Comparison of ENCODE assay signal across 24 mouse cellular contexts in the genomic region with DNA sequence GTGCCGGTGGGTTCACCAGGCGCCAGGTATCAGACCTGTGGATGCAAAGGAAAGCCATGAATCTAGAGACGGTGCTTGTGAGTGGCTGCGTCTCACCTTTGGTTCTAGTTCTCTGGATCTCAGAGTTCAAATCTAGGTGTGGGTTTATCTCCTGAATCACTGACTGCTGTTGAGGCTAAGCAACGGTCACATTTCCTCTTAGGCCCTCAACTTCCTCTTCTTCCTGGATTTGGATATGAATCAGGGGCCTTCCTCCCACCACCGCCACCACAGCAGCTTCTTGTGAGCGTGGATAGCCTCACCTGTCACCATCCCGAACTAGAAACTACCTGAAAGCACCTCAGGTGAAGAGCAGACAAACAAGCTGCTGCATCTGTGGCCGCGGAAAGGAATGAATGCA. TPM values are rescaled to one million over a fixed set of nuclear protein-coding genes. Genes with fewer than 3 reads are reported as not detected.
DNase-seq lines count a peak whose midpoint lies in the region; ATAC-seq and TF ChIP-seq lines count a peak whose summit lies in the region.
"Had no signal": no experiment of that assay in that cellular context is flagged by ENCODE, and none has a peak within 500 bp of the region (broad histone marks: within the 10 kb centered on the region; RNA-seq: fewer than 3 reads in every experiment).

No protein-coding gene starts in this region.

- peaks cover 39% of the 10 kb centered on the region for H3K4me1 ChIP-seq in heart, embryonic 13.5 days
- peaks cover 7% of the 10 kb centered on the region for H3K4me1 ChIP-seq in heart, postnatal 0 days (ENCODE audit: control insufficient read depth, insufficient read depth)
- H3K4me1 ChIP-seq: forebrain, embryonic 10.5 days; forebrain, embryonic 13.5 days; hindbrain, embryonic 12.5 days; hindbrain, embryonic 15.5 days had no signal

- DNase-seq in heart, postnatal 14 days, result no peak
- DNase-seq in heart, postnatal 0 days (ENCODE audit: low spot score), result no peak
- DNase-seq in heart, postnatal 36 days, result no peak
- no peak for DNase-seq in embryo, embryonic 11 days
- DNase-seq: B cell, adult 2 months; cerebellum, adult 11 months; cerebellum, adult 2 months; cerebellum, adult 9-11 months; cerebellum, postnatal 25 days; gastrocnemius, adult 2 months; gastrocnemius, postnatal 14 days; heart, adult 2 months had no signal

- intact Hi-C loops in heart, postnatal 14 days (cut with DNase I), result no loop called here
- intact Hi-C loops in heart, postnatal 36 days (cut with DNase I), result no loop called here

- no peak for ATAC-seq in heart, embryonic 13.5 days (ENCODE audit: extremely low read depth, insufficient number of reproducible peaks, low FRiP score, low TSS enrichment)
- ATAC-seq in heart, postnatal 0 days (ENCODE audit: insufficient read depth, low read depth), result no peak
- ATAC-seq in common myeloid progenitor, adult 5-6 weeks (replicated peaks; ENCODE audit: low read depth, poor library complexity, severe bottlenecking), result 0 out of 2 replicates have a peak, but pooled peaks have one; percentile 34
- ATAC-seq in megakaryocyte progenitor cell, adult 5-6 weeks (replicated peaks; ENCODE audit: poor library complexity), result 0 out of 2 replicates have a peak, but pooled peaks have one; percentile 20
- no peak for ATAC-seq in frontal cortex, adult (ENCODE audit: low TSS enrichment)
- ATAC-seq: forebrain, embryonic 13.5 days; forebrain, embryonic 16.5 days had no signal

- no peak overlapping the region for H3K9ac ChIP-seq in heart, embryonic 13.5 days
- no peak overlapping the region for H3K9ac ChIP-seq in heart, postnatal 0 days (replicated peaks; ENCODE audit: low read depth, low read length)
- H3K9ac ChIP-seq: forebrain, embryonic 13.5 days; hindbrain, embryonic 12.5 days; hindbrain, embryonic 15.5 days had no signal

- no peak for TF ChIP-seq CTCF in heart, postnatal 0 days (IDR thresholded peaks at IDR 0.05; ENCODE audit: low read depth)

- no peak overlapping the region for H3K4me2 ChIP-seq in heart, embryonic 13.5 days
- H3K4me2 ChIP-seq in heart, postnatal 0 days (ENCODE audit: low read depth, low read length), result no peak overlapping the region
- H3K4me2 ChIP-seq: forebrain, embryonic 13.5 days; hindbrain, embryonic 12.5 days; hindbrain, embryonic 15.5 days had no signal

- H3K4me3 ChIP-seq in heart, embryonic 13.5 days, result no peak overlapping the region
- H3K4me3 ChIP-seq in heart, postnatal 0 days (ENCODE audit: low read depth, low read length), result no peak overlapping the region
- H3K4me3 ChIP-seq: forebrain, embryonic 10.5 days; forebrain, embryonic 13.5 days; gastrocnemius, adult 2 months; heart, adult 2 months; heart, embryonic 10.5 days; hindbrain, embryonic 12.5 days; hindbrain, embryonic 15.5 days had no signal

- TF ChIP-seq EP300 in heart, postnatal 0 days (IDR thresholded peaks at IDR 0.05; ENCODE audit: low read depth), result no peak

- peaks cover 72% of the 10 kb centered on the region for H3K36me3 ChIP-seq in heart, embryonic 13.5 days
- peaks cover 55% of the 10 kb centered on the region for H3K36me3 ChIP-seq in heart, postnatal 0 days (replicated peaks; ENCODE audit: control insufficient read depth, insufficient read depth, low read length)

- H3K27me3 ChIP-seq in heart, embryonic 13.5 days (replicated peaks), result no peaks in the 10 kb centered on the region
- no peaks in the 10 kb centered on the region for H3K27me3 ChIP-seq in heart, postnatal 0 days (ENCODE audit: control insufficient read depth, insufficient read depth, low read length)
- H3K27me3 ChIP-seq: CH12.LX; forebrain, embryonic 13.5 days; hindbrain, embryonic 12.5 days; hindbrain, embryonic 15.5 days had no signal

- H3K9me3 ChIP-seq in heart, embryonic 13.5 days, result no peaks in the 10 kb centered on the region
- H3K9me3 ChIP-seq in heart, postnatal 0 days (replicated peaks; ENCODE audit: control insufficient read depth, low read length), result no peaks in the 10 kb centered on the region
- H3K9me3 ChIP-seq: forebrain, embryonic 10.5 days; forebrain, embryonic 13.5 days; G1E; heart, embryonic 10.5 days; hindbrain, embryonic 12.5 days; hindbrain, embryonic 15.5 days had no signal

- peak overlapping the region; percentile 63 for H3K27ac ChIP-seq in heart, embryonic 13.5 days (replicated peaks)
- 0 out of 2 replicates have a peak overlapping the region, but pooled peaks have one; percentile 97 for H3K27ac ChIP-seq in heart, postnatal 0 days (ENCODE audit: low read depth)
- H3K27ac ChIP-seq: forebrain, embryonic 10.5 days; forebrain, embryonic 13.5 days; gastrocnemius, adult 2 months; heart, adult 2 months; heart, embryonic 10.5 days; hindbrain, embryonic 12.5 days; hindbrain, embryonic 15.5 days had no signal

- 88% methylated on average over 10 of the region's 10 CpGs for WGBS in heart, embryonic 13.5 days
- 85% methylated on average over 10 of the region's 10 CpGs for WGBS in heart, postnatal 0 days

RNA-seq across cellular contexts. Expression of gene Polr1e, which starts 17.7 kb away (rescaled TPM):
- 59.8 and 60.3 TPM in 2 replicates for polyA plus RNA-seq in heart, embryonic 13.5 days (2015; fragmentation: Nextera tagmentation; extraction: Ambion mirVana)
- total RNA-seq in heart, postnatal 14 days (2021), result 10 to 100 TPM; 25.5 to 33.9 TPM
- 37.4 and 46.7 TPM in 2 replicates for total RNA-seq in heart, postnatal 0 days (2014; rRNA removed; ENCODE audit: low replicate concordance)
- polyA plus RNA-seq in heart, postnatal 0 days (2015; fragmentation: Nextera tagmentation; extraction: Ambion mirVana), result 71.2 and 77.5 TPM in 2 replicates
- total RNA-seq in heart, postnatal 36 days (2021), result 10 to 100 TPM; 21.9 to 24.8 TPM
- total RNA-seq in common myeloid progenitor, adult 5-6 weeks (2017), result 57.6 and 66.8 TPM in 2 replicates
- total RNA-seq in megakaryocyte progenitor cell, adult 5-6 weeks (2015), result 50.9 and 65.2 TPM in 2 replicates
- 47.3 and 53.0 TPM in 2 replicates for total RNA-seq in megakaryocyte progenitor cell, adult 5-6 weeks (2017)

RNA-seq across cellular contexts. Expression of gene Zbtb5, which starts 23.8 kb away (rescaled TPM):
- polyA plus RNA-seq in heart, embryonic 13.5 days (2015; fragmentation: Nextera tagmentation; extraction: Ambion mirVana), result 14.9 and 15.4 TPM in 2 replicates
- 1 to 10 TPM; 6.7 to 6.8 TPM for total RNA-seq in heart, postnatal 14 days (2021)
- total RNA-seq in heart, postnatal 0 days (2014; rRNA removed; ENCODE audit: low replicate concordance), result 20.3 and 32.0 TPM in 2 replicates
- 8.5 and 8.9 TPM in 2 replicates for polyA plus RNA-seq in heart, postnatal 0 days (2015; fragmentation: Nextera tagmentation; extraction: Ambion mirVana)
- total RNA-seq in heart, postnatal 36 days (2021), result 1 to 10 TPM; 6.0 to 6.1 TPM
- total RNA-seq in common myeloid progenitor, adult 5-6 weeks (2017), result 11.5 and 16.9 TPM in 2 replicates
- total RNA-seq in megakaryocyte progenitor cell, adult 5-6 weeks (2015), result 5.7 and 6.5 TPM in 2 replicates
- total RNA-seq in megakaryocyte progenitor cell, adult 5-6 weeks (2017), result 9.5 and 10.1 TPM in 2 replicates

RNA-seq across cellular contexts. Expression of gene Fbxo10, which starts 48.4 kb away (rescaled TPM):
- 15.6 and 16.2 TPM in 2 replicates for polyA plus RNA-seq in heart, embryonic 13.5 days (2015; fragmentation: Nextera tagmentation; extraction: Ambion mirVana)
- 10 to 100 TPM; 12.2 to 12.8 TPM for total RNA-seq in heart, postnatal 14 days (2021)
- total RNA-seq in heart, postnatal 0 days (2014; rRNA removed; ENCODE audit: low replicate concordance), result 23.0 and 30.7 TPM in 2 replicates
- 11.1 and 11.9 TPM in 2 replicates for polyA plus RNA-seq in heart, postnatal 0 days (2015; fragmentation: Nextera tagmentation; extraction: Ambion mirVana)
- total RNA-seq in heart, postnatal 36 days (2021), result 10 to 100 TPM; 10.4 to 12.0 TPM
- total RNA-seq in common myeloid progenitor, adult 5-6 weeks (2017), result 4.2 and 6.9 TPM in 2 replicates
- total RNA-seq in megakaryocyte progenitor cell, adult 5-6 weeks (2015), result 1.2 and 3.1 TPM in 2 replicates
- 1.8 and 3.1 TPM in 2 replicates for total RNA-seq in megakaryocyte progenitor cell, adult 5-6 weeks (2017)

RNA-seq across cellular contexts. Expression of gene Grhpr, which starts 54.9 kb away (rescaled TPM):
- polyA plus RNA-seq in heart, embryonic 13.5 days (2015; fragmentation: Nextera tagmentation; extraction: Ambion mirVana), result 84.9 and 99.1 TPM in 2 replicates
- total RNA-seq in heart, postnatal 14 days (2021), result 10 to 100 TPM; 34.5 to 40.1 TPM
- total RNA-seq in heart, postnatal 0 days (2014; rRNA removed; ENCODE audit: low replicate concordance), result 88.4 and 147 TPM in 2 replicates
- 103 and 108 TPM in 2 replicates for polyA plus RNA-seq in heart, postnatal 0 days (2015; fragmentation: Nextera tagmentation; extraction: Ambion mirVana)
- 10 to 100 TPM; 36.9 to 41.9 TPM for total RNA-seq in heart, postnatal 36 days (2021)
- total RNA-seq in common myeloid progenitor, adult 5-6 weeks (2017), result 8.6 and 10.8 TPM in 2 replicates
- 11.8 and 12.0 TPM in 2 replicates for total RNA-seq in megakaryocyte progenitor cell, adult 5-6 weeks (2015)
- 7.9 and 8.9 TPM in 2 replicates for total RNA-seq in megakaryocyte progenitor cell, adult 5-6 weeks (2017)

Comparison
In these comparisons a context has a peak if more than half of its experiments do, and no peak if none do; other contexts are left out.
1. ATAC-seq: peak in common myeloid progenitor, adult 5-6 weeks (single experiment) and megakaryocyte progenitor cell, adult 5-6 weeks (single experiment); none in heart, embryonic 13.5 days (single experiment), heart, postnatal 0 days (single experiment) and frontal cortex, adult (single experiment).